Mouse (Mus musculus): Measurements from ENCODE around the gene Prpf40b. TPM values are rescaled to one million over a fixed set of nuclear protein-coding genes. Genes with fewer than 3 reads are reported as not detected.
"Not testable (repeated sequence)": the region's sequence is repeated elsewhere in the genome, so short reads cannot be mapped to it uniquely, and the experiment has no call there.

Gene Prpf40b
- polyA plus RNA-seq, 1 experiment: 59.7 TPM

DNA sequence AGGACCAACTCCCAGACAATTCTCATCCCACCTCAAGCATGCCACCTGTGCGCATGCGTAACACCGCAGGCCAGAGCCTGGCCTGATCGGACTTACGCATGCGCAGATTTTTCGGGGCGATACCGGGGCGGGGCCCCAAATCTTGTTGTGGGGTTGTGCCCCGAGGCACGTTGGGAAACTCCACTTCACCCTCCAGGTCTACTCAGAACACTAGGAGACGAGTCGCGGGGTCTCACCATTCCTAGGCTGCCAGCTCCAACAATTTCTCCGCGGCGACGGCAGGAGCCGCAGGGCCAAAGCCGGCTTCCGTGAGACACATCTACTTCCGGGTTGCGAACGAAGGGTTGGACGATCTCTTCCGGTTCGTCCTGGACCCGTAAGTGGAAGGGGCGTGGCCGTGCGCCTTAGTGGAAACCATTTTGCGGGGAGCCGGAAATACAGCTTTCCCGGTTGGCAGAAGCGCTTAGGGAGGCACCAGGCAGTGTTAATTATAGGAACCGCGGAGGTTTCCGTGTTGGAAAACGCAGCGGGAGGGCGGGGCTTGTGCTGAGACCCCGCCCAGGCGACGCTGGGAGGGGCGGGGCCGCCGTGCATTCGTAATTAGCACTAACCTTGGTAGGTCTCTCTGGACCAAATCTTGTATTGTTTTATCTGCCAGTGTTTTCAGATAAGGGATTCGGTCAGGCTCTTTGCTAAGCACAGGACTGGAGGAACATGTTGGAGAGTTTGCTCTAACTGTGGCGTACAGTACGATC, 43.1 kb upstream of the Prpf40b start, which contains the start of gene Mcrs1:
TSS of gene Mcrs1 (minus strand) at position 336 of the 755 bp plus-strand sequence.
- peak within 1 kb of the TSS; percentile 28 for H3ac ChIP-seq (ENCODE audit: control insufficient read depth, insufficient read length)

DNA sequence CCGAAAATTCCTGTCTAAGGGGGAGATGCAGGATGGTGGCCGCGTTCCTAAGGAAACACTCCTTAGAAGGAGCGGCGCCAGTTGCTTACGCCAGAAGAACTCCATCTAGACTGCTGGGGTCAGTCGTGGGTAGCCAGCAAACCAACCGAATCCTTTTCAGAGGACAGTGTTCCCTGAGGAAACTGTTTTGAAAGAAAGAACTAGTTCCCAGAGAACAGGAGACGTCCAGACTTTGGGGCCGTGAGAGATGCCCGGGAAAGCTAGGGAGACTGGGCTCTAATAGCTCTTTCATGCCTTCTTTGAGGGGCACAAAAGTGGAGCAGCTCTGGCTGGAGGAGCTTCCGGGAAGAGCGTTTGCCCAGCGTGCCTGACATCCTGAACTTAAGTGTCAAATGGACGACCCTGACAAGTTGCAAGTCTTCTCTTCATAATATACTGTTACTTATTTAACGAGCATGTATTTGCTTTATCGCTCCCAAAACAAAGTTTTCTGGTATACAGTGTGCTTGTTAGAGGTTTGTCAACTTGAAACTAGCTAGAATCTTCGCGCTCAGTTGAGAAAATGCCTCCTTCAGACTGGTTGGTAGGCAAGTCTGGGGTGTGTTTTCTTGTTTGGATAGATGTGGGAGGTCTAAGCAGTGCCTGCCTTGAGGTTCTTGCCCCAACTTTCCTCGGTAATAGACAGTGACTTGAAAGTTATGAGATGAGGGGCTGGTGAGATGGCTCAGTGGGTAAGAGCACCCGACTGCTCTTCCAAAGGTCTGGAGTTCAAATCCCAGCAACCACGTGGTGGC, 42.3 kb upstream of the Prpf40b start:
- peaks cover 4% of the 10 kb centered on the region for H3K36me3 ChIP-seq (ENCODE audit: control insufficient read depth, insufficient read depth)
- H3K4me3 ChIP-seq: peak overlapping the region; percentile 57
- H3K79me2 ChIP-seq (ENCODE audit: control insufficient read depth, insufficient read depth): peaks cover 13% of the 10 kb centered on the region
- H3K27me3 ChIP-seq (ENCODE audit: control insufficient read depth, insufficient read depth, insufficient read length): no peaks in the 10 kb centered on the region
- TF ChIP-seq CEBPB (IDR thresholded peaks at IDR 0.05; ENCODE audit: insufficient read depth, poor library complexity, severe bottlenecking) (no peak), MAX (IDR thresholded peaks at IDR 0.05; ENCODE audit: low read depth) (no peak), USF1 (IDR thresholded peaks at IDR 0.05; ENCODE audit: low read depth) (no peak), TCF12 (IDR thresholded peaks at IDR 0.05; ENCODE audit: insufficient read depth, poor library complexity, severe bottlenecking) (no peak), POLR2AphosphoS2 (IDR thresholded peaks at IDR 0.05; ENCODE audit: insufficient read length, low read depth) (peak; percentile 9), E2F4 (IDR thresholded peaks at IDR 0.05; ENCODE audit: insufficient read depth) (no peak), SRF (IDR thresholded peaks at IDR 0.05; ENCODE audit: control insufficient read depth, insufficient read length, low read depth) (no peak), MYOD1 (IDR thresholded peaks at IDR 0.05; ENCODE audit: control insufficient read depth in 1 of 3, insufficient read length in 2 of 3, low read depth in 2 of 3) (no peak), TCF3 (IDR thresholded peaks at IDR 0.05; ENCODE audit: insufficient read length, low read depth) (no peak), POLR2A (IDR thresholded peaks at IDR 0.05; ENCODE audit: insufficient read length, low read depth) (peak; percentile 41)
- peak overlapping the region; percentile 86 for H3K4me2 ChIP-seq (ENCODE audit: low read depth)
- peak overlapping the region; percentile 28 for H3ac ChIP-seq (ENCODE audit: control insufficient read depth, insufficient read length)

More for the DNA sequence above, 43.1 kb upstream of the Prpf40b start, which contains the start of gene Mcrs1:
- Histone ChIP-seq H3K36me3 (ENCODE audit: control insufficient read depth, insufficient read depth) (peaks cover 12% of the 10 kb centered on the region), H3K79me2 (ENCODE audit: control insufficient read depth, insufficient read depth) (peaks cover 13% of the 10 kb centered on the region), H3K27me3 (ENCODE audit: control insufficient read depth, insufficient read depth, insufficient read length) (no peaks in the 10 kb centered on the region), H3K4me3 (peak within 1 kb of the TSS; percentile 57), H3K4me2 (ENCODE audit: low read depth) (peak within 1 kb of the TSS; percentile 95)
- TF ChIP-seq POLR2AphosphoS2 (IDR thresholded peaks at IDR 0.05; ENCODE audit: insufficient read length, low read depth): peak; percentile 39
- TF ChIP-seq CEBPB (IDR thresholded peaks at IDR 0.05; ENCODE audit: insufficient read depth, poor library complexity, severe bottlenecking): no peak

DNA sequence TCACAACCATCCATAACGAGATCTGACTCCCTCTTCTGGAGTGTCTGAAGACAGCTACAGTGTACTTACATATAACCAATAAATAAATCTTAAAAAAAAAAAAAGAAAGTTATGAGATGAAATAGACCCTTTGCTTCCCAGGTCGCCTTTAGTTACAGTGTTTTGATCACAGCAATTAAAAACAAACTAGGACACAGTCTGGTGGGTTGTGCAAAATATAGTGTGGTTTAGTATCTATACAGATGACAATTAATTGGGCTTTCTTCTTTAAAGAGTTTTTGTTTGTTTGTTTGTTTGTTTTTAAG, 41.8 kb upstream of the Prpf40b start:
- H3ac ChIP-seq (ENCODE audit: control insufficient read depth, insufficient read length); H3K27me3 ChIP-seq (ENCODE audit: control insufficient read depth, insufficient read depth, insufficient read length); H3K36me3 ChIP-seq (ENCODE audit: control insufficient read depth, insufficient read depth): not testable (repeated sequence)
- Histone ChIP-seq H3K4me2 (ENCODE audit: low read depth) (peak overlapping the region; percentile 86), H3K4me3 (peak overlapping the region; percentile 57), H3K79me2 (ENCODE audit: control insufficient read depth, insufficient read depth) (peaks cover 13% of the 10 kb centered on the region)

DNA sequence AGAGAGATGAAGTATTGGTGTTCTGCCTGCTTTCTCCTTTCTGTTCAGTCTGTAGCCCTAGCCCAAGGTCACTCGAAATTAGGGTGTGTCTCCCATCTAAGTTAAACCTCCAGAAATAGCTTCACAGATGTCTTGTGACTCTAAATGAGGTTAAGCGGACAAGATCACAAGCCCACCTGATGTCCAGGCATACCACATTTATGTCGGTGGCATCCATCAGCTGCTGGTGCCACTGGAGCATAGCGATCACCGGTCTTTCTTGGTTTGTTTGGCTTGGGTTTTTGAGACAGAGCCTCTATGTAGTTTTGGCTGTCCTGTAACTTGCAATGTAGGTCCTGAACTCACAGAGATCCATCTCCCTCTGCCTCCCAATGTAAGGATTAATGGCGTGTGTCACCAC, 41.1 kb upstream of the Prpf40b start:
- H3K4me2 ChIP-seq (ENCODE audit: low read depth): peak overlapping the region; percentile 86
- H3K36me3 ChIP-seq (ENCODE audit: control insufficient read depth, insufficient read depth): no peaks in the 10 kb centered on the region
- TF ChIP-seq MAX (IDR thresholded peaks at IDR 0.05; ENCODE audit: low read depth) (no peak), SRF (IDR thresholded peaks at IDR 0.05; ENCODE audit: control insufficient read depth, insufficient read length, low read depth) (no peak), E2F4 (IDR thresholded peaks at IDR 0.05; ENCODE audit: insufficient read depth) (no peak), POLR2A (IDR thresholded peaks at IDR 0.05; ENCODE audit: insufficient read length, low read depth) (peak; percentile 31), POLR2AphosphoS2 (IDR thresholded peaks at IDR 0.05; ENCODE audit: insufficient read length, low read depth) (no peak), TCF3 (IDR thresholded peaks at IDR 0.05; ENCODE audit: insufficient read length, low read depth) (peak; percentile 32), TCF12 (IDR thresholded peaks at IDR 0.05; ENCODE audit: insufficient read depth, poor library complexity, severe bottlenecking) (peak; percentile 26), USF1 (IDR thresholded peaks at IDR 0.05; ENCODE audit: low read depth) (no peak), REST (IDR thresholded peaks at IDR 0.05; ENCODE audit: insufficient read depth, insufficient read length) (no peak), CEBPB (IDR thresholded peaks at IDR 0.05; ENCODE audit: insufficient read depth, poor library complexity, severe bottlenecking) (no peak), MYOD1 (IDR thresholded peaks at IDR 0.05; ENCODE audit: control insufficient read depth in 1 of 3, insufficient read length in 2 of 3, low read depth in 2 of 3) (peak in 2 of 3 experiments; percentile 56 to 95), MYOG (IDR thresholded peaks at IDR 0.05; ENCODE audit: control insufficient read depth in 1 of 3, insufficient read depth in 1 of 3, insufficient read length in 2 of 3, low read depth in 2 of 3) (peak; percentile 21 to 89 (median 87))

DNA sequence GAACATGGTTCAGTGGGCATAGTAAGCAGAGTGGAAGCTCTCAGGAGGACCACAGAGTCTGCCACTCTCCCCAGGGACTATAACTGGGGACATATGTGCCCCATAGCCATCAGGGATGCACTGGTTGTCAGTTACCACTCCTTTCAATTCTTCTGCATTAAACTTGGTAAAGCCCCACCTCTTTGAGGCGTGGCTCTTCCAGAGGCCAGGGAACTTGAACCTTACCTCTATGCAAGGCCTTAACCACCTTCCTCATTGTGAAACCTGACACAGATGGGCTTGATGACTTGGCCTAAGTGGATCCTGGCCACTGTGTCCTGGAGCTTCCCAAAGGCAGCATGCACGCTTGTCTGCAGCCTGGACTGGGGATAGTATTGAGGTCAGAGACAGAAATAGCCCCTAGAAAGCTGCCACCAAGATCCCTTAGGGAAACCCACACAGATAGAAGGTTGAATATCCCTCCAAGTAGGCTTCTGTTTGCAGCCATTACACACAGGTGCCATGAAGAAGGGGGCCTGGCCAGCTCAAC, 40.3 kb upstream of the Prpf40b start:
- peaks cover 13% of the 10 kb centered on the region for H3K79me2 ChIP-seq (ENCODE audit: control insufficient read depth, insufficient read depth)
- H3K36me3 ChIP-seq (ENCODE audit: control insufficient read depth, insufficient read depth): no peaks in the 10 kb centered on the region
- peak overlapping the region; percentile 86 for H3K4me2 ChIP-seq (ENCODE audit: low read depth)
- H3ac ChIP-seq (ENCODE audit: control insufficient read depth, insufficient read length): no peak overlapping the region
- H3K4me3 ChIP-seq: no peak overlapping the region
- TF ChIP-seq POLR2A (IDR thresholded peaks at IDR 0.05; ENCODE audit: insufficient read length, low read depth) (peak; percentile 44), SRF (IDR thresholded peaks at IDR 0.05; ENCODE audit: control insufficient read depth, insufficient read length, low read depth) (no peak), POLR2AphosphoS2 (IDR thresholded peaks at IDR 0.05; ENCODE audit: insufficient read length, low read depth) (no peak), TCF3 (IDR thresholded peaks at IDR 0.05; ENCODE audit: insufficient read length, low read depth) (no peak), MYOG (IDR thresholded peaks at IDR 0.05; ENCODE audit: control insufficient read depth in 1 of 3, insufficient read depth in 1 of 3, insufficient read length in 2 of 3, low read depth in 2 of 3) (peak in 1 of 3 experiments; percentile 38), MYOD1 (IDR thresholded peaks at IDR 0.05; ENCODE audit: control insufficient read depth in 1 of 3, insufficient read length in 2 of 3, low read depth in 2 of 3) (peak in 1 of 3 experiments; percentile 38)
- H3K27me3 ChIP-seq (ENCODE audit: control insufficient read depth, insufficient read depth, insufficient read length): no peaks in the 10 kb centered on the region

More for the DNA sequence above, 41.1 kb upstream of the Prpf40b start:
- Histone ChIP-seq H3K27me3 (ENCODE audit: control insufficient read depth, insufficient read depth, insufficient read length) (no peaks in the 10 kb centered on the region), H3K4me3 (no peak overlapping the region), H3K79me2 (ENCODE audit: control insufficient read depth, insufficient read depth) (peaks cover 13% of the 10 kb centered on the region), H3ac (ENCODE audit: control insufficient read depth, insufficient read length) (no peak overlapping the region)
